Mouse (Mus musculus): ENCODE results near the gene Egfl8. TPM values are rescaled to one million over a fixed set of nuclear protein-coding genes. Genes with fewer than 3 reads are reported as not detected.

The Egfl8 gene
- polyA plus RNA-seq, 1 experiment from 2014 or later = 3.8 TPM

DNA sequence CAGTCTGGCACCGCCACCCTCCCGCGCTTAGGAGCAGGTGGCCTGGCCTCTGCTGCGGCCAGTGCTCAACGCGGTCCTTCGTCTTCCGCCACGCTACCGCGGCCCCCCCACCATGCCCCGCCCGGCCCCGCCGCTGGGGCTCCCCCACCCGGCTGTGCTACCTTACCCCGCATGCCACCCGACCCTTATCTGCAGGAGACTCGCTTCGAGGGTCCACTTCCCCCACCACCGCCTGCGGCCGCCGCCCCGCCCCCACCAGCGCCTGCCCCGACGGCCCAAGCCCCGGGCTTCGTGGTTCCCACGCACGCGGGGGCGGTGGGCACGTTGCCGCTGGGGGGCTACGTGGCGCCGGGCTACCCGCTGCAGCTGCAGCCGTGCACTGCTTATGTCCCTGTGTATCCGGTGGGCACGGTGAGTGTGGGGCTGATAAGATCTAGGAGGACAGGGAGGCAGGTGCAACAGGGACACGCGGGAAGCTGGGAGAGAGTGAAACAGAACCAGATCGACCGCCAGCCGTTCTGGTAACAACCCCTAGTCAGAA, 15.1 kb upstream of the Egfl8 start:
- H3K4me1 ChIP-seq (replicated peaks; ENCODE audit: control insufficient read depth, insufficient read depth, low read length) = peaks cover 32% of the 10 kb centered on the region
- H3K36me3 ChIP-seq (ENCODE audit: control insufficient read depth, insufficient read depth, low read length) = no peaks in the 10 kb centered on the region
- no peaks in the 10 kb centered on the region for H3K9me3 ChIP-seq (ENCODE audit: control insufficient read depth, low read length)
- WGBS = 2% methylated on average over 43 of the region's 48 CpGs
- no peak overlapping the region; the same call in 1 of the 2 replicates for H3K9ac ChIP-seq (ENCODE audit: low read length)
- H3K4me3 ChIP-seq (ENCODE audit: low read length) = peak overlapping the region; percentile 19; the same call in 1 of the 2 replicates
- peak overlapping the region; percentile 41 for H3K4me2 ChIP-seq (ENCODE audit: low read depth, low read length)
- H3K27me3 ChIP-seq (ENCODE audit: control insufficient read depth, insufficient read depth, low read depth, low read length) = peaks cover 53% of the 10 kb centered on the region
- ATAC-seq (ENCODE audit: low read depth) = no peak
- no peak overlapping the region for H3K27ac ChIP-seq (ENCODE audit: low read length)

DNA sequence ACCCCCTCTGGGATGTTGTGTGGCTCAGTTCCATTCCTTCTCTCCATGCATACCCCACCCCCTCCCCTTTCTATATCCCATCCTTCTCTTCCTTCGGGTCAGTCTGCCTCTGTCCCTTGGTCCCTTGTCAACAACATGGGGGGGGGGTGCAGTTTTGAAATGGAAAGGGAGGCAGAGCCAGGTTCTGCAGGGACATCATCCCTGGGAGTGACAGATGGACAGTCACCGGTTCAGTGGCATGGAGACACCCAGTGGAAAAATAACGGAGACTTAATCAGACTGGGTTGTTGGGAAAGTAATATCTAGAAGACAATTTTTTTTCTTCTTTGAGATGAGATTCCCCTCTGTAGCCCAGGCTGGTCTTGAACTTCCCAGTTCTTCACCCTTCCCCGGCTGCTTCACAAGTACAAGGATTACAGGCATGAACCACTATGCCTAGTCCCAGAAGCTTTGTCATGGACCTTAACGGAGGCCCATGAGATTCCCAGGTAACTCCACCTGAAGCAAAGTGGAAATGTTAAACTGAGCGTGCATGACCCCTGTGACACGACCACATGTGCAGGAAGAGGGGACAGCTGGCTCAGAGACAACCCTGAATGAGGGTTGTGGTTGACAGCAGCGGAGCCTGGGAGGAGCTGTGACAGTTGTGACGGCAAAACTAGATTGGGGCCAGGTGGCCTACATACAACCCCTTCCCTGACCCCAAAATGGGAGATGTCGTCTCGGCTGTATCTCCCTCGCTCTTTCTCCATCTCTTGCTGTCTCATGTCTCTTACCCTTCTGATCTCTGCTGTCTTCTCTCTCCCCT, 14.2 kb upstream of the Egfl8 start:
- WGBS = 27% methylated on average over 12 of the region's 12 CpGs
- H3K4me3 ChIP-seq (ENCODE audit: low read length) = peak overlapping the region; percentile 17; the same call in 1 of the 2 replicates
- 0 out of 2 replicates have a peak, but pooled peaks cover 3% of the 10 kb centered on the region for H3K36me3 ChIP-seq (ENCODE audit: control insufficient read depth, insufficient read depth, low read length)
- peak overlapping the region; percentile 41 for H3K4me2 ChIP-seq (ENCODE audit: low read depth, low read length)
- ATAC-seq (ENCODE audit: low read depth) = no peak
- peaks cover 53% of the 10 kb centered on the region for H3K27me3 ChIP-seq (ENCODE audit: control insufficient read depth, insufficient read depth, low read depth, low read length)
- peaks cover 32% of the 10 kb centered on the region for H3K4me1 ChIP-seq (replicated peaks; ENCODE audit: control insufficient read depth, insufficient read depth, low read length)
- H3K27ac ChIP-seq (ENCODE audit: low read length) = no peak overlapping the region
- H3K9me3 ChIP-seq (ENCODE audit: control insufficient read depth, low read length) = no peaks in the 10 kb centered on the region
- no peak overlapping the region for H3K9ac ChIP-seq (ENCODE audit: low read length)

- H3K27ac ChIP-seq (ENCODE audit: low read length) = peak within 1 kb of the TSS; percentile 94
Measured at GRCm38 (mm10) chr17:34629221-34629751, 13.5 kb upstream of the Egfl8 start, which contains the start of gene Prrt1. TSS of gene Prrt1 (plus strand) at chr17:34629533.

GRCm38 (mm10) chr17:34628644-34628967, 12.8 kb upstream of the Egfl8 start:
- Histone ChIP-seq H3K9me3 (ENCODE audit: control insufficient read depth, low read length) (no peaks in the 10 kb centered on the region), H3K27ac (ENCODE audit: low read length) (peak overlapping the region; percentile 94; the same call in 1 of the 2 replicates), H3K9ac (ENCODE audit: low read length) (peak overlapping the region; percentile 73), H3K4me1 (replicated peaks; ENCODE audit: control insufficient read depth, insufficient read depth, low read length) (peaks cover 32% of the 10 kb centered on the region), H3K36me3 (ENCODE audit: control insufficient read depth, insufficient read depth, low read length) (0 out of 2 replicates have a peak, but pooled peaks cover 4% of the 10 kb centered on the region), H3K27me3 (ENCODE audit: control insufficient read depth, insufficient read depth, low read depth, low read length) (peaks cover 47% of the 10 kb centered on the region), H3K4me3 (ENCODE audit: low read length) (peak overlapping the region; percentile 79), H3K4me2 (ENCODE audit: low read depth, low read length) (peak overlapping the region; percentile 88)
- 33% methylated on average over 5 of the region's 5 CpGs for WGBS
- ATAC-seq (ENCODE audit: low read depth) = no peak

More at GRCm38 (mm10) chr17:34629221-34629751, 13.5 kb upstream of the Egfl8 start, which contains the start of gene Prrt1:
- 0 out of 2 replicates have a peak, but pooled peaks cover 3% of the 10 kb centered on the region for H3K36me3 ChIP-seq (ENCODE audit: control insufficient read depth, insufficient read depth, low read length)
- H3K4me3 ChIP-seq (ENCODE audit: low read length) = peak within 1 kb of the TSS; percentile 79
- peaks cover 32% of the 10 kb centered on the region for H3K4me1 ChIP-seq (replicated peaks; ENCODE audit: control insufficient read depth, insufficient read depth, low read length)
- ATAC-seq (ENCODE audit: low read depth) = no peak
- H3K9ac ChIP-seq (ENCODE audit: low read length) = peak within 1 kb of the TSS; percentile 73
- H3K9me3 ChIP-seq (ENCODE audit: control insufficient read depth, low read length) = no peaks in the 10 kb centered on the region
- 2% methylated on average over 14 of the region's 16 CpGs for WGBS
- peak within 1 kb of the TSS; percentile 88 for H3K4me2 ChIP-seq (ENCODE audit: low read depth, low read length)
- H3K27me3 ChIP-seq (ENCODE audit: control insufficient read depth, insufficient read depth, low read depth, low read length) = peaks cover 51% of the 10 kb centered on the region

DNA sequence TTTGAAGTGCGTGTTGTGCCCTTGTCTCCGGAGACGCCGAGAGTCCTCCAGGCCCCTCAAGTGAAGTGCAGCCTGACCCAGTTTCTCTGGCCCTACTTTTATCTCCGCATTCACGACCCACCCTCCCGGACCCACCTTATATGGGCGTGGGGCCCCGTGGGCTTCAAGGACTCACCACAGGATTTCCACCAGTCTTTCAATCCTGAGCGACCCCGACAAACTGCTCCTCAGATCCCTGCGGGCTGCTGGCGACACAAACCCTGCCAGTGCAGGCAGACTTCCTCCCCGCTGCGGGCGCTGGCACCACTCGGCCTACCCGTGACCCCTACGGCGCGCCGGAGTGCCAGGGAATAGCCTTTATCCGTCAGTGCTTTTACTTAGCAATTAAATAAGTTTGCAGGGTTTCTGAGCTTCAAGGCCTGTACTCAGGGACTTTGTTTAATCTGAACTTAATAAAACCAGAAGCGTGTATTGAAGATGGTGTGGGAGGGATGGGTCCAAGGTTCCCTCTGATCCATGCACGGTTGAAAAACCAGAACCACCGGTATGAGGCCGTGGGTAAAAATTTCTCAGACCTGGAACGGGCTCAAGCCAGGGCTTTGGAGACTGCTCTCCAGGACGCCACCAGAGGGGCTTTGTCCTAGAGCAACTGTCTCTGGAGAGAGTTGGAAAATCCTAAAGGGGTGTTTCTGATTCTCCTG, 12.3 kb upstream of the Egfl8 start, which contains the start of gene Ppt2:
Gene Ppt2, minus strand, starts transcription at position 568 of the 701 bp plus-strand sequence.
- H3K4me1 ChIP-seq (replicated peaks; ENCODE audit: control insufficient read depth, insufficient read depth, low read length) = peaks cover 32% of the 10 kb centered on the region
- H3K4me2 ChIP-seq (ENCODE audit: low read depth, low read length) = peak within 1 kb of the TSS; percentile 88
- H3K27ac ChIP-seq (ENCODE audit: low read length) = peak within 1 kb of the TSS; percentile 94
- no peaks in the 10 kb centered on the region for H3K9me3 ChIP-seq (ENCODE audit: control insufficient read depth, low read length)
- H3K27me3 ChIP-seq (ENCODE audit: control insufficient read depth, insufficient read depth, low read depth, low read length) = peaks cover 42% of the 10 kb centered on the region
- ATAC-seq (ENCODE audit: low read depth) = no peak; the same call in none of the 2 replicates
- WGBS = 2% methylated on average over 29 of the region's 29 CpGs
- 0 out of 2 replicates have a peak, but pooled peaks cover 7% of the 10 kb centered on the region for H3K36me3 ChIP-seq (ENCODE audit: control insufficient read depth, insufficient read depth, low read length)
- H3K9ac ChIP-seq (ENCODE audit: low read length) = peak within 1 kb of the TSS; percentile 73
- peak within 1 kb of the TSS; percentile 79 for H3K4me3 ChIP-seq (ENCODE audit: low read length)

DNA sequence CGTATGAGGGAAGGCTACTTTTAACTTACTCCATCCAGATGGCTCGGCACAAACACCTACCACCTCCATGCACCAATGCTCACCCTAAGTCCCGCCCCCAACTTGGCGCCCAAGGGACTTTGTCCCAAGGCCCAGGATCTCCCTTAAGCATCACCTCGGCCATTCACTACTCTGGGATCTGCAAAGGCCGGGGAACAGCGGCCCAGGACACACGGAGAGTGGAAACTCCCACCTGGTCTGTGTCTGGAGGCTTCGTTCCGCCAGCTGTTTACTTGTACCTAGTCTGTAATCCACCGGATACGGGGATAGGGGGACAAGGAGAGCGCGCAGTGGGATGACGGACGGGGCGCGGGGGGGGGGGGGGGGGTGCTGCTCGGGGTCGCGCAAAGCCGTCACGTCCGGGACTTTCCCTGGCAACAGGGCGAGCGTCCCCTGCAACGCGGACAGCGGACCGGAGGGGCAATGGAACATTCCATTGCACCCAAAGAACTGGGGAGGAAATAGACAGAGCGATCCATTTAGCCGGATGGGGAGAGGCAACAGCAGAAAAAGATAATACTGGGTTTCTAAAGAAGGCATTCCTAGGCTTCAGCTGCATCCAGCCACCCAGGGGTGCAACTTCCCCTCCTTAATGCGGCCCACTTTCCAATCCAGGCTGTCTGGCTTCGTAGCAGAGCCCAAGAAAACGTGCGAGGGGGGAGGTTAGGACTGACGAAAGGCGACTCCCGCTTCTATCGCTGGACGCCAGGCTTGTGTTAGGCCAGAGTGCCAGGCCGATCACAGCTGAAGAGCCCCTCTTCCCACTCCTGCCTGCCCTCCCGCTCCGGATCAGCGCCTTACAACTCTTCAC, 11.5 kb upstream of the Egfl8 start:
- H3K27ac ChIP-seq (ENCODE audit: low read length) = peak overlapping the region; percentile 94
- peaks cover 32% of the 10 kb centered on the region for H3K4me1 ChIP-seq (replicated peaks; ENCODE audit: control insufficient read depth, insufficient read depth, low read length)
- H3K27me3 ChIP-seq (ENCODE audit: control insufficient read depth, insufficient read depth, low read depth, low read length) = peaks cover 35% of the 10 kb centered on the region
- ATAC-seq (ENCODE audit: low read depth) = peak; percentile 86
- H3K9me3 ChIP-seq (ENCODE audit: control insufficient read depth, low read length) = no peaks in the 10 kb centered on the region
- 0 out of 2 replicates have a peak, but pooled peaks cover 7% of the 10 kb centered on the region for H3K36me3 ChIP-seq (ENCODE audit: control insufficient read depth, insufficient read depth, low read length)
- peak overlapping the region; percentile 79 for H3K4me3 ChIP-seq (ENCODE audit: low read length)
- H3K4me2 ChIP-seq (ENCODE audit: low read depth, low read length) = peak overlapping the region; percentile 88
- peak overlapping the region; percentile 73 for H3K9ac ChIP-seq (ENCODE audit: low read length)
- WGBS = under 1% methylated on average over 38 of the region's 45 CpGs

DNA sequence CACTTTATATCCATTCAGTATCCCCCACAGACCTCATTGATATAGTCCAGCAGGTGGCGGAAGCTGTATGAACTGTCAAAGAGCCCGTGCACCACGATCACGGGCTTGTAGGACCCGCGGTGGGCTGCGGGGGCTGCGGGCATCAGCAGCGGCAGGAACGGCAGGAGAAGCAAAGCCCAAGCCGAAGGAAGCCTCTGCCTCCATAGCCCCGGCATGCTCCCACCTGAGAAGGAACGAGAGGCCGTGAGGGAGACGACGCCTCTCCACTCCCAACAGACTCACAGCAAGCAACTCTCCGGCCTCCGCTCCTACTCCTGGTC, 11.0 kb upstream of the Egfl8 start:
- WGBS = 0% methylated on average over 18 of the region's 18 CpGs
- Histone ChIP-seq H3K9ac (ENCODE audit: low read length) (peak overlapping the region; percentile 73), H3K36me3 (ENCODE audit: control insufficient read depth, insufficient read depth, low read length) (peaks cover 7% of the 10 kb centered on the region; the same call in 1 of the 2 replicates), H3K27me3 (ENCODE audit: control insufficient read depth, insufficient read depth, low read depth, low read length) (peaks cover 29% of the 10 kb centered on the region), H3K4me1 (replicated peaks; ENCODE audit: control insufficient read depth, insufficient read depth, low read length) (peaks cover 26% of the 10 kb centered on the region), H3K9me3 (ENCODE audit: control insufficient read depth, low read length) (no peaks in the 10 kb centered on the region), H3K4me3 (ENCODE audit: low read length) (peak overlapping the region; percentile 79), H3K27ac (ENCODE audit: low read length) (peak overlapping the region; percentile 84), H3K4me2 (ENCODE audit: low read depth, low read length) (peak overlapping the region; percentile 88)
- peak; percentile 23; the same call in 1 of the 2 replicates for ATAC-seq (ENCODE audit: low read depth)

GRCm38 (mm10) chr17:34626062-34626772, 10.4 kb upstream of the Egfl8 start:
- peaks cover 24% of the 10 kb centered on the region for H3K4me1 ChIP-seq (replicated peaks; ENCODE audit: control insufficient read depth, insufficient read depth, low read length)
- ATAC-seq (ENCODE audit: low read depth) = no peak
- peak overlapping the region; percentile 79 for H3K4me3 ChIP-seq (ENCODE audit: low read length)
- 51% methylated on average over 16 of the region's 16 CpGs for WGBS
- H3K36me3 ChIP-seq (ENCODE audit: control insufficient read depth, insufficient read depth, low read length) = peaks cover 7% of the 10 kb centered on the region; the same call in 1 of the 2 replicates
- peak overlapping the region; percentile 84; the same call in 1 of the 2 replicates for H3K27ac ChIP-seq (ENCODE audit: low read length)
- H3K4me2 ChIP-seq (ENCODE audit: low read depth, low read length) = peak overlapping the region; percentile 88
- peaks cover 24% of the 10 kb centered on the region for H3K27me3 ChIP-seq (ENCODE audit: control insufficient read depth, insufficient read depth, low read depth, low read length)
- no peaks in the 10 kb centered on the region for H3K9me3 ChIP-seq (ENCODE audit: control insufficient read depth, low read length)
- peak overlapping the region; percentile 73 for H3K9ac ChIP-seq (ENCODE audit: low read length)

Measured in lung, embryonic 16.5 days (tissue).